Comparison of ENCODE assay signal across 11 mouse cellular contexts in the genomic region with DNA sequence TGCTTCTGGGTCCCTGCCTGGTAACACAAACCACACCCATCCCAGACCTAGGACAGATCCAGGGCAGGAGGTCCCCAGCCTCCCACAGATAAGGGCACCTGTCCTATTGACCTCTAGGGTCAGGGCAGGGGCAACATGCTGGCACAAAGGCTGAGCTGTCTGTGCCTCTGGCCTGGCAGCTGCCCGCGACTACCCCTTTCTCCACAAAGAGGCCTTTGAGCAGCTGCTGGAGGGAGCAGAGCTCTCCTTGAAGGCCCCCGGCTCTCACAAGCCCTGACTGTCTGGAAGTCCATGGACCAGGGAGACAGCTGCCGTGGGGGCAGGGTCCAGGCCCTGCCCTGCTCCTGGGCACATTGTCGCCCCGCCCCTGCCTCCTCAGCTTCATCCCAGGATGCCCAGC. TPM values are rescaled to one million over a fixed set of nuclear protein-coding genes. Genes with fewer than 3 reads are reported as not detected.
DNase-seq lines count a peak whose midpoint lies in the region; ATAC-seq lines count a peak whose summit lies in the region.
"Had no signal": no experiment of that assay in that cellular context is flagged by ENCODE, and none has a peak within 500 bp of the region (broad histone marks: within the 10 kb centered on the region; RNA-seq: fewer than 3 reads in every experiment).

No protein-coding gene starts in this region.

- H3K9me3 ChIP-seq in kidney, embryonic 15.5 days (replicated peaks) = no peaks in the 10 kb centered on the region
- H3K9me3 ChIP-seq in embryonic facial prominence, embryonic 12.5 days = no peaks in the 10 kb centered on the region; the same call in 1 of the 2 replicates
- H3K9me3 ChIP-seq in hindbrain, embryonic 14.5 days (ENCODE audit: control insufficient read depth, low read length) = no peaks in the 10 kb centered on the region
- H3K9me3 ChIP-seq in midbrain, embryonic 13.5 days = no peaks in the 10 kb centered on the region
- H3K9me3 ChIP-seq: liver, embryonic 12.5 days had no signal

- peaks cover 62% of the 10 kb centered on the region for H3K4me1 ChIP-seq in kidney, embryonic 15.5 days
- peaks cover 55% of the 10 kb centered on the region for H3K4me1 ChIP-seq in embryonic facial prominence, embryonic 12.5 days
- peaks cover 45% of the 10 kb centered on the region for H3K4me1 ChIP-seq in hindbrain, embryonic 14.5 days (replicated peaks; ENCODE audit: control insufficient read depth, insufficient read depth, low read length)
- peaks cover 82% of the 10 kb centered on the region for H3K4me1 ChIP-seq in midbrain, embryonic 13.5 days (replicated peaks)

- no peaks in the 10 kb centered on the region for H3K36me3 ChIP-seq in kidney, embryonic 15.5 days
- H3K36me3 ChIP-seq in embryonic facial prominence, embryonic 12.5 days = no peaks in the 10 kb centered on the region
- H3K36me3 ChIP-seq in hindbrain, embryonic 14.5 days (replicated peaks; ENCODE audit: control insufficient read depth, insufficient read depth) = no peaks in the 10 kb centered on the region
- H3K36me3 ChIP-seq in midbrain, embryonic 13.5 days = no peaks in the 10 kb centered on the region
- H3K36me3 ChIP-seq: liver, embryonic 12.5 days had no signal

- 66% methylated on average over 6 of the region's 6 CpGs for WGBS in kidney, embryonic 15.5 days
- 32% methylated on average over 6 of the region's 6 CpGs for WGBS in embryonic facial prominence, embryonic 12.5 days
- WGBS in hindbrain, embryonic 14.5 days = 46% methylated on average over 6 of the region's 6 CpGs
- WGBS in midbrain, embryonic 13.5 days = 50% methylated on average over 6 of the region's 6 CpGs

- no peak overlapping the region for H3K9ac ChIP-seq in kidney, embryonic 15.5 days
- peak overlapping the region; percentile 5; the same call in 1 of the 2 replicates for H3K9ac ChIP-seq in embryonic facial prominence, embryonic 12.5 days
- H3K9ac ChIP-seq in hindbrain, embryonic 14.5 days = no peak overlapping the region
- H3K9ac ChIP-seq in midbrain, embryonic 13.5 days (replicated peaks) = no peak overlapping the region
- H3K9ac ChIP-seq: liver, embryonic 12.5 days had no signal

- H3K27ac ChIP-seq in kidney, embryonic 15.5 days = no peak overlapping the region
- H3K27ac ChIP-seq in embryonic facial prominence, embryonic 12.5 days = peak overlapping the region; percentile 43; the same call in 1 of the 2 replicates
- H3K27ac ChIP-seq in hindbrain, embryonic 14.5 days = no peak overlapping the region
- peak overlapping the region; percentile 41; the same call in 1 of the 2 replicates for H3K27ac ChIP-seq in midbrain, embryonic 13.5 days
- H3K27ac ChIP-seq: liver, embryonic 12.5 days had no signal

- H3K4me3 ChIP-seq in kidney, embryonic 15.5 days (replicated peaks) = no peak overlapping the region
- no peak overlapping the region for H3K4me3 ChIP-seq in embryonic facial prominence, embryonic 12.5 days
- no peak overlapping the region for H3K4me3 ChIP-seq in hindbrain, embryonic 14.5 days (replicated peaks; ENCODE audit: low read length)
- no peak overlapping the region for H3K4me3 ChIP-seq in midbrain, embryonic 13.5 days (replicated peaks)
- H3K4me3 ChIP-seq: liver, embryonic 12.5 days had no signal

- no peak for ATAC-seq in kidney, embryonic 15.5 days (replicated peaks; ENCODE audit: low FRiP score)
- ATAC-seq in embryonic facial prominence, embryonic 12.5 days (ENCODE audit: insufficient number of reproducible peaks, insufficient read depth, low FRiP score, low TSS enrichment) = no peak
- ATAC-seq in hindbrain, embryonic 14.5 days (ENCODE audit: low FRiP score) = peak; percentile 41; the same call in 1 of the 2 replicates
- ATAC-seq in midbrain, embryonic 13.5 days = no peak; the same call in 1 of the 2 replicates
- ATAC-seq: liver, embryonic 12.5 days had no signal

- H3K27me3 ChIP-seq in kidney, embryonic 15.5 days = peaks cover 70% of the 10 kb centered on the region
- H3K27me3 ChIP-seq in embryonic facial prominence, embryonic 12.5 days = peaks cover 8% of the 10 kb centered on the region; the same call in 1 of the 2 replicates
- peaks cover 3% of the 10 kb centered on the region; the same call in 1 of the 2 replicates for H3K27me3 ChIP-seq in hindbrain, embryonic 14.5 days (ENCODE audit: control insufficient read depth, insufficient read depth, low read length)
- peaks cover 37% of the 10 kb centered on the region; the same call in 1 of the 2 replicates for H3K27me3 ChIP-seq in midbrain, embryonic 13.5 days

- H3K4me2 ChIP-seq in kidney, embryonic 15.5 days = no peak overlapping the region
- no peak overlapping the region for H3K4me2 ChIP-seq in embryonic facial prominence, embryonic 12.5 days (replicated peaks)
- no peak overlapping the region for H3K4me2 ChIP-seq in hindbrain, embryonic 14.5 days (replicated peaks)
- H3K4me2 ChIP-seq in midbrain, embryonic 13.5 days (replicated peaks) = no peak overlapping the region
- H3K4me2 ChIP-seq: liver, embryonic 12.5 days had no signal

- DNase-seq in kidney, adult 9 months = peak; percentile 50
- no peak for DNase-seq in hindbrain, embryonic 14.5 days (ENCODE audit: low spot score)
- no peak for DNase-seq in thymus, postnatal 36 days
- no peak for DNase-seq in B cell, adult 2 months
- DNase-seq in spleen, postnatal 4 days (ENCODE audit: low spot score in 2 of 2) = no peak
- DNase-seq: adrenal gland, postnatal 10 days; embryo, embryonic 11 days had no signal

RNA-seq across cellular contexts. Expression of gene Flrt1, which starts 49.7 kb away (rescaled TPM):
- 4.4 and 5.0 TPM in 2 replicates for polyA plus RNA-seq in kidney, embryonic 15.5 days (2015; fragmentation: Nextera tagmentation; extraction: Ambion mirVana)
- 6.6 and 6.8 TPM in 2 replicates for polyA plus RNA-seq in embryonic facial prominence, embryonic 12.5 days (2016; fragmentation: Nextera tagmentation; extraction: Ambion mirVana)
- 8.7 and 9.5 TPM in 2 replicates for polyA plus RNA-seq in hindbrain, embryonic 14.5 days (2014; fragmentation: Nextera tagmentation; extraction: Ambion mirVana)
- 8.3 and 9.2 TPM in 2 replicates for polyA plus RNA-seq in midbrain, embryonic 13.5 days (2015; fragmentation: Nextera tagmentation; extraction: Ambion mirVana)

RNA-seq across cellular contexts. Expression of gene Otub1, which starts 50.9 kb away (rescaled TPM):
- polyA plus RNA-seq in kidney, embryonic 15.5 days (2015; fragmentation: Nextera tagmentation; extraction: Ambion mirVana) = 206 and 224 TPM in 2 replicates
- polyA plus RNA-seq in embryonic facial prominence, embryonic 12.5 days (2016; fragmentation: Nextera tagmentation; extraction: Ambion mirVana) = 234 and 242 TPM in 2 replicates
- 231 and 234 TPM in 2 replicates for polyA plus RNA-seq in hindbrain, embryonic 14.5 days (2014; fragmentation: Nextera tagmentation; extraction: Ambion mirVana)
- 247 and 260 TPM in 2 replicates for polyA plus RNA-seq in midbrain, embryonic 13.5 days (2015; fragmentation: Nextera tagmentation; extraction: Ambion mirVana)

Comparison
In these comparisons a context has a peak if more than half of its experiments do, and no peak if none do; other contexts are left out.
1. H3K27ac ChIP-seq: peak in embryonic facial prominence, embryonic 12.5 days (single experiment) and midbrain, embryonic 13.5 days (single experiment); none in kidney, embryonic 15.5 days (single experiment) and hindbrain, embryonic 14.5 days (single experiment).